Mouse (Mus musculus) brain, embryonic 14.5 days (tissue): ENCODE data around the gene Gm26897. TPM values are rescaled to one million over a fixed set of nuclear protein-coding genes. Genes with fewer than 3 reads are reported as not detected.

Source experiments
- DNase-seq: peaks from one replicate; pipeline ENCODE4 v3.0.0-alpha.2; 2011; ENCODE audit warnings: low read depth
- CTCF ChIP-seq: fragments of 200-500 bp; IDR thresholded peaks from 2 replicates; pipeline ENCODE4 v1.5.1; 2012; ENCODE audit warnings: inconsistent platforms, mild to moderate bottlenecking, moderate library complexity, borderline replicate concordance; ENCODE audit not compliant: insufficient read depth, insufficient read length; ENCODE audit errors: extremely low read depth
- POLR2A ChIP-seq: fragments of 200-500 bp; IDR thresholded peaks from 2 replicates; pipeline ENCODE4 v1.6.1; 2012; ENCODE audit warnings: mild to moderate bottlenecking, inconsistent platforms, borderline replicate concordance; ENCODE audit not compliant: poor library complexity, insufficient read depth, insufficient read length, severe bottlenecking; ENCODE audit errors: extremely low read depth
- polyA plus RNA-seq: library from polyadenylated mRNA; depleted of rRNA; stranded (reverse); fragments of >200 nt; gene quantifications from 2 replicates; pipeline ENCODE4 v1.2.3, GENCODE M21; 2012

The Gm26897 gene
- polyA plus RNA-seq, 1 experiment = not detected

DNA sequence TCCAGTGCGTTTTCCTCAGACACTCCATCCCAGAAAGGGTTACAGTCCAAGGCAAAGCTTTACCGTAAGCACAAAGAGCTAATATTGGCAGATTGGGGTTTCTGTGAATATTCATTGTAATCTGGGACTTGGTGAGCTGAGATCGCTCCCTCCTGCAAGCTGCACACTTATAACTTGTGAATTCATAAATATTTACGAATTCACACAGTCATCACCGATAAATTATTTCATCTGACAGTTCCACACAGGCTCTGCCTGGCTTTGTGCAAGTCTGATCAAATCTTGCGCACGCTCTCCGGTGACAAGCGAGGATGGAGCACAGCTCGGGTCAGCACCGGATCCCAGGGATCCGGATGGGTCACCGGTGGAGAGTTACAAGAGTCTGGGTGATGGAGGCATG is 16.4 kb downstream of the Gm26897 start:
- TF ChIP-seq POLR2A = no peak
- TF ChIP-seq CTCF = no peak
- DNase-seq = peak; percentile 90

GRCm38 (mm10) chr5:111754484-111755139 is 20.9 kb downstream of the Gm26897 start:
- TF ChIP-seq CTCF (peak; percentile 16; the same call in 1 of the 2 replicates), POLR2A (no peak)
- DNase-seq = peak; percentile 91

DNA sequence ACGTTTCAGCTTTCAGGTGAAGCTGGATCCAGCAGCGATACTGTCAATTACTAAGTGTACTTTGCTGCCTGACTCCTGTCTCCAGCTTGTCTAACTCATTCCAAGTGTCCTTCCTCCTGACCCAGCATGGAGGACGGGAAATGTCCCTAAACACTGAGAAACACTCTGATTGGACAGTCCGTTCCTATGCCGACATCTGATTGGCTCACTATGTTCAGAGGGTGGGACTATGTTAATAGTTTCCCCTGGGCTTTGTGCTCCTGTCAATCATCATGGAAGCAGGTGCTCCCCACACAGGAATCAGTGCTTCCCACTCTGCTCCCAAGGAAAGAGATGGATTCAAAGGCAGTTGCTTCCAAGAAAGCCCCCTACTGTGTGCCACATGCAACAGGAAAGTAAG is 21.6 kb downstream of the Gm26897 start:
- DNase-seq = peak; percentile 96
- no peak for TF ChIP-seq POLR2A
- no peak for TF ChIP-seq CTCF

GRCm38 (mm10) chr5:111760721-111761480 is 27.2 kb downstream of the Gm26897 start:
- TF ChIP-seq POLR2A (no peak), CTCF (no peak)
- DNase-seq = peak; percentile 92

- TF ChIP-seq CTCF (no peak), POLR2A (no peak)
- peak; percentile 95 for DNase-seq
Measured at GRCm38 (mm10) chr5:111761574-111761973, 27.9 kb downstream of the Gm26897 start.

DNA sequence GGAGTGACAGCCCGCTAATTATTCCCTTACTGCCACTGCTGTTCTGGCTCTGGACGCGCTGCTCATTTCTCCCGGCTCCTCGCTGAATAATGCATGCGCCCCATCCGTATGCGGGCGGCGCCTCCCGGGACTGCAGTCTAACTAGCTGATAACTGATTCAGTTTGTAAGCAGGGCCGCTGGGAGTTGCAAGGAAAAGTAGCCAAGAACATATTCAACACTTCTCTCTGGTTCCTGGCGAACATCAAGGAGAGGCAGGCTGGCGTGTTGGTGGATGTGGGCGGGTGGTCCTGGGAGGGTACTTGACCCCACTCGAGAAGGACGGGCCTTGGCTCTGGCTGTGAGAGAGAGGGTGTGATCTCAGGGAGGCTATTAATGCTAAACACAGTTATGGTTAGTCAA is 28.4 kb downstream of the Gm26897 start:
- no peak for TF ChIP-seq POLR2A
- peak; percentile 37; the same call in 1 of the 2 replicates for TF ChIP-seq CTCF
- peak; percentile 98 for DNase-seq

DNA sequence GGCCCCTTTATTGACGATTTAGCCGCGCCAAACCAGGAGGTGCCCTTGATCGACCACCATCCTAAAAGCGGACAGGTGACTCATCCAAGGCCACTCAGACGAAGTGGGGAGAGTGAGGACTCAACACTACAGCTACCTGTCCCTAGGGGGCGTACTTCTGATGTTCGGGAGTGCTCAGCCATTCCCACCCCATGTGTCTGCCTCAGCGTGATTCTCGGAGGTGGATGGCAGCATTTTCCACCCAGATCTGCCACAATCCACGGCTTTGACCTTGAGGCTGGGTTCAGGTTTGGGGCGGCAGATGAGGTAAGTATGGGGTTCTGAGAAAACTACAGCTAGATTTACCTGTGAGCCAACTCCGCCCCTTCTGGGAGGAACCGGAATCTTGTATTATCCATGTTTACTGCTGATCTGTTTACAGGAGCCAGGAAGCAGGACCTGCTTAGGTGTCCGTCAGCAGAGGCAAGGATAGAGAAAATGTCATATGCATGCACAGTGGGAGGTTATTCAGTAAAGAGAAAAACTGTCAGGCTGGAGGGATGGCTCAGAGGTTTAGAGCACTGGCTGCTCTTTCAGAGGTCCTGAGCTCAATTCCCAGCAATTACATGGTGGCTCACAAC is 32.1 kb downstream of the Gm26897 start:
- no peak for DNase-seq
- TF ChIP-seq CTCF (no peak), POLR2A (no peak)

DNA sequence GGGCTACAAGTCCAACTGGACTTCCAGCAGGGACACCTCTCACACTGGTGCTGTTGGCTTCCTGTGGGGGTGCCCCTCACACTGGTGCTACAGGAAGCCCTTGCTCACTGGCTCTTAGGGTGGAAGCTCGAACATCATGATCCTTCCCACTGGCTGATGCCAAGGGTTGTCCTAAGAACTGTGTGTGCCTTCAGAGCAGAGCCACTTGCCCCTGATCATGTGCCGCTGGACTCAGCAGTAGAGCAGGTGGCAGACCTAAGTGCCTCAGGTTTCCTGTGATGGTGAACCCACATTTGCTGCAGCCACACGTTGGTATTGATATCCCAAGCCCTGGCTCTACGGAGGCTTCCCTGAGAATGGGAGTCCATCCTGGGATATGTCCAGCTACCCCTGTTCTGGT is 33.0 kb downstream of the Gm26897 start:
- TF ChIP-seq CTCF (no peak), POLR2A (no peak)
- no peak for DNase-seq

GRCm38 (mm10) chr5:111770266-111770665 is 36.5 kb downstream of the Gm26897 start:
- TF ChIP-seq POLR2A (no peak), CTCF (no peak)
- DNase-seq = peak; percentile 82

DNA sequence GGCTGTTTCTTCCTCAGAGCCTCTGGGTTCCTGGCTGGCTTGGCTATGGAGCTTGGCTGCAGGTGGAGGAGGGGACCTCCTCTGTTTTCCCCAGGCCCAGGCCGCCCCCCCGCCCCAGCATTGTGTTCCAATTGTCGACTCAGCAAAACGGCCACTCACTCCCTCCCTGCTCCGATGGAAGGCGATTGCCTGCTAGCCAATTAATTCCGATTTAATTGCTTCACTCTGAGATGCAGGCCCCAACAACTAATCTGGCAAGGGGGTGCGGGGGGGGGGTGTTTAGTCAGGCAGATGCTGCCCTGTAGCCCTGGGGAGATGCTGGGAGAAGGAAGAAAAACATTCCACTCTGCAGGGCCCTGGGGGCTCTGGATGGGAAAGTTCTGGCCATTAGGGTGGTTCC is 38.4 kb downstream of the Gm26897 start:
- peak; percentile 96 for DNase-seq
- TF ChIP-seq POLR2A (no peak), CTCF (no peak)
